20 mouse cellular contexts compared by ENCODE assay signal in the genomic region with DNA sequence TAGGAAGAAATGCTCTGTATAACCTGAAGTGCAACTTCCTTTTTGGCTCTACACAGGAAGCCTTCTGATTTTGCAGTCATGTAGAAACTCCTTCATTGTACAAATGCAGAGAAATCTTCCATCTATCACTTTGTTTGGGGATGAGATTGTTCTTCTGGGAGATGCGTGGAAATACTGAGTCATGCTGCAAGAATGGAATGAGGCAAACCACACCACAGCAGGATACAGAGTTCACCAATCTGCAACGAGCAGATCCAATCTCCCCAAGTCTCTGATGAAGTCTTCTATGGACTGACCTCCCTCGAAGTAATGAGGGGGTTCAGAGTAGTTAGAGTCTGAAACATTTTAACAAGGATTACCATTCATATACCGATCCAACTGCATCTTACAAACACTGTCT.
"Had no signal": no experiment of that assay in that cellular context is flagged by ENCODE, and none has a peak within 500 bp of the region (broad histone marks: within the 10 kb centered on the region; RNA-seq: fewer than 3 reads in every experiment).

No protein-coding gene starts in this region.

- H3K9me3 ChIP-seq: limb, embryonic 10.5 days; liver, embryonic 12.5 days; liver, embryonic 15.5 days; lung, embryonic 15.5 days had no signal

- H3K27ac ChIP-seq: limb, embryonic 10.5 days; limb, embryonic 13.5 days; liver, embryonic 12.5 days; liver, embryonic 15.5 days; lung, embryonic 15.5 days; midbrain, embryonic 10.5 days; midbrain, embryonic 13.5 days; neural tube, embryonic 13.5 days had no signal

- H3K4me3 ChIP-seq: limb, embryonic 10.5 days; limb, embryonic 13.5 days; liver, embryonic 12.5 days; liver, embryonic 15.5 days; lung, embryonic 15.5 days; megakaryocyte, embryonic 14.5 days; midbrain, embryonic 10.5 days; midbrain, embryonic 13.5 days; myocyte; neural tube, embryonic 13.5 days had no signal

- ATAC-seq: liver, embryonic 12.5 days; midbrain, embryonic 13.5 days; midbrain, embryonic 16.5 days had no signal

- H3K4me2 ChIP-seq: limb, embryonic 13.5 days; liver, embryonic 12.5 days; liver, embryonic 15.5 days; lung, embryonic 15.5 days; midbrain, embryonic 13.5 days; neural tube, embryonic 13.5 days had no signal

- H3K36me3 ChIP-seq: limb, embryonic 10.5 days; limb, embryonic 13.5 days; liver, embryonic 12.5 days; liver, embryonic 15.5 days; lung, embryonic 15.5 days; midbrain, embryonic 10.5 days; midbrain, embryonic 13.5 days; neural tube, embryonic 13.5 days had no signal

- H3K4me1 ChIP-seq: liver, embryonic 12.5 days; liver, embryonic 15.5 days; lung, embryonic 15.5 days; megakaryocyte, embryonic 14.5 days had no signal

- H3K27me3 ChIP-seq: limb, embryonic 13.5 days; liver, embryonic 12.5 days; liver, embryonic 15.5 days; lung, embryonic 15.5 days; megakaryocyte, embryonic 14.5 days; midbrain, embryonic 13.5 days; neural tube, embryonic 13.5 days had no signal

- H3K9ac ChIP-seq: limb, embryonic 13.5 days; liver, embryonic 12.5 days; liver, embryonic 15.5 days; lung, embryonic 15.5 days; midbrain, embryonic 13.5 days; neural tube, embryonic 13.5 days had no signal

- DNase-seq: kidney, adult 18-20 months; kidney, postnatal 10 days; kidney, postnatal 36 days; layer of hippocampus, postnatal 36 days; liver; lung, adult 18-20 months; lung, postnatal 10 days; lung, postnatal 36 days; thymus, postnatal 25 days had no signal
